Mouse (Mus musculus) gastrocnemius, postnatal 25 days (tissue): Measurements from ENCODE around the gene Arhgef40. TPM values are rescaled to one million over a fixed set of nuclear protein-coding genes. Genes with fewer than 3 reads are reported as not detected.
"Not testable (repeated sequence)": the region's sequence is repeated elsewhere in the genome, so short reads cannot be mapped to it uniquely, and the experiment has no call there.

Experiments used
- DNase-seq: peaks from one replicate; pipeline ENCODE4 v3.0.0; 2022
- total RNA-seq, 2 experiments: library from RNA; stranded (reverse); gene quantifications; 1 replicate in 1 of 2; 2 replicates in 1 of 2; pipeline ENCODE4 v1.2.3; 2021

Arhgef40 gene
- total RNA-seq, 2 experiments from 2014 or later: 17.2 to 17.6 TPM

- no peak for DNase-seq
Observed at GRCm38 (mm10) chr14:52019051-52019589, 34.6 kb downstream of the Arhgef40 start.

- DNase-seq: peak; percentile 96
Observed at GRCm38 (mm10) chr14:52019590-52020340, 35.2 kb downstream of the Arhgef40 start.

DNA sequence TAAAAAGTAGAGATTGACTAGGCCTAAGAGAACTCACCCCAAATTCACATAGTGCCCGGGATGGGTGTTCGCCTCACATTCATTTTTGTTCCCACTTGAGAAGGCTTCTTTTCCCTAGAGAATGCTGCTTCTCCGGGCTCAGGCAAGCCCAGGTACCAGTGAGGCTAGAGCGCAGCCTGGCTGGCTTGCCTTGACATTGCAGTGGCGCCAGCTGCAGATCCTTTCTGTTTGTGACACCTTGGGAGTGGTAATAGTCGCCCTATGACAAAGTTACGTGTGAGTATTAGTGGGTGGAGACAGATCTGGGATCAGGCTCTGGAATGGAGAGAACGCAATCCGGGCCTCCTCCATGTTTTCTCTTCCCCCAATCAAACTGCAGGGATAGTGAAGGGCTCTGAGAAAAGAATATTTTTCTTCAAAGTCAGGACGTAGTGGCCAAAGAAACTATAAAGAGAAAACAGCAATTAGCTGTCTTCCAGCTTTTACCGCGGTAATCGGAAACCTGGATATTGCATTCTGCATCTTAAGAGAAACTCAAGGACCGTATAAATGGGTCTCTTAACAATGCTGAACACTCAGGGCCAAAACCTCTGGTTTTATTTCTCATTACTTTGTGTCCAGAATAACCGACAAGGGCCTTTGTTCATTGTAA, 36.1 kb downstream of the Arhgef40 start, which contains the start of gene Zfp219:
Zfp219 (minus strand) TSS at position 248 of the 652 bp plus-strand sequence.
- peak; percentile 77 for DNase-seq

DNA sequence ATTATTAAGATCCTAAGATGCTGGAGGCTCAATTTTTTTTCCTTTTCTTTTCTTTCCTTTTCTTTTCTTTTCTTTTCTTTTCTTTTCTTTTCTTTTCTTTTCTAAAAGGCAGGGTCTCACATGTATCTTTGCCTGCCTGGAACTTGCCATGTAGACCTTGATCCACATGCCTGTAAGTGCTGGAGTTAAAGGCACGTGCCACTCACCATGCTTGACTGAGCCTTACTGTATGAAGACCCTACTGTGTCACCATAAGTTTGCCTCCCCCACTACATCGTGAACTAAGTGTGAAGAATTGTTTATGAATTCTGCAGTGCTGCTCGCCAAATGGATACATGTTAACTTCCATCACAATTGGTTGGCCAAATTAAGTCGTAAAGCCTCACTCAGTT, 36.6 kb downstream of the Arhgef40 start:
- DNase-seq: no peak

DNA sequence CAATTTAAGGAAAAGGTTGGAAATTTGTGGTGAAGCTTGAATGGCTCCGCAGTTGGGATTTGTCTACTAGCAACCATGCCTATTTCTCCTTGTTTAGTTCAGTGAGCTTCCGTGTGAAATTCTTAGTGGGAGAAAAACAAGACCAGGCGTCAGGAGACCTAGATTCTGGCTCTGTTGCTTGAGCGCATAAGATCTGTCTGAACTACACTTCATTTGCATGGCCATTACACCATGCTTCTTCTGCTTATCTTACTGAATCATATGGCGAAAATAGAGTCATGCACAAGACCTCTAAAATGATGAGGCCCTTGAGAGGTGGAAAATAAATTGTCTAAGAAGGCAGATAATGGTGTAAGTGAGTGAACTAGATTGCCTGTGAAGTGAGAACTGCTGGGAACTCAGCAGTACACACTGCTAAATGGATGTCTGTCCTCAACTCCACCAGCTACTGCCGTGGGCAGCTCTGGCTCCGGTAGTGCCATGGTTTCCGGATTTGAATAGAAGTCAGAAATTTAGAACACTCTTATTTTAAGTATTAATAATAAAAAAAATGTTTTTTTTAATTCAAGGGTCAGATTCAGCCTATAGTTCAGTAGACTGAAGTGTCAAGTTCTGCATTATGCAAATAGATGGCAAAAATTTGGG, 37.2 kb downstream of the Arhgef40 start:
- DNase-seq: no peak

GRCm38 (mm10) chr14:52022244-52022708, 37.8 kb downstream of the Arhgef40 start:
- no peak for DNase-seq

GRCm38 (mm10) chr14:52022709-52023459, 38.4 kb downstream of the Arhgef40 start:
- DNase-seq: peak; percentile 79

DNA sequence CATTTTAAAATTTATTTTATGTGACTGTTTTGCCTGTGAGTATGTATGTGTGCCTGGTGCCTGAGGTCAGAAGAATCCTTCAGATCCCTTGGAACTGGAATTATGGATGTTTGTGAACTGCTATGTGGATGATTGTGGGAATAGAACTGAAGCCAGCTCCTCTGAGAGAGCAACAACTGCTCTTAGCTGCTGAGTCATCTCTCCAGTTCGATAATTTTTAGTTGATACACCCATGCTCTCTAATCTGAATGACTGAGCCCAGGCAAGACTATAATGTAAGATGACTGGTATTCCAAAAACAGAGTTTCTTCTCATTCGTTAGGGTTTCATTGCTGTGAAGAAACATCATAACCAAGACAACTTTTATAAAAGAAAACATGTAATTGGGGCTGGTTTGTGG, 39.6 kb downstream of the Arhgef40 start:
- no peak for DNase-seq

GRCm38 (mm10) chr14:52026342-52026741, 41.8 kb downstream of the Arhgef40 start:
- no peak for DNase-seq

GRCm38 (mm10) chr14:52035926-52036325, 51.4 kb downstream of the Arhgef40 start:
- no peak for DNase-seq

DNA sequence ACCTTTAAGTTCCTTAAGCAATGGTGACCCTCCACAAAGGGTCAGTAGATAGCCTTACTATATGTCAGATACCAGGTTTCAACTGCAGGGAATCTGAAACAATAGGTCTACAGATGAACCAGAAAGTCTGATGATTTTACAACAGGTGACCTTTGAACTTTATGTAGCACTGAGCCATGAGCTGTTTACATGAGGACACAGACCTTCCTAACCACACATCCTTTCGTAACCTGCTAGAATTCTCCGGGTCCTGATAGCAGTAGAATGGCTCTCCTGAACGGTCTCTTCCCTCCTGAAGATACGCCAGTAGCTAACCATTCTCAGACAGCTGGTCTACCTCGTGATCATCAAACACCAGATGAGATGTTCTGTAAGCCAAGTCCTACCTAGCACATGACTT, 54.8 kb downstream of the Arhgef40 start:
- DNase-seq: no peak

DNA sequence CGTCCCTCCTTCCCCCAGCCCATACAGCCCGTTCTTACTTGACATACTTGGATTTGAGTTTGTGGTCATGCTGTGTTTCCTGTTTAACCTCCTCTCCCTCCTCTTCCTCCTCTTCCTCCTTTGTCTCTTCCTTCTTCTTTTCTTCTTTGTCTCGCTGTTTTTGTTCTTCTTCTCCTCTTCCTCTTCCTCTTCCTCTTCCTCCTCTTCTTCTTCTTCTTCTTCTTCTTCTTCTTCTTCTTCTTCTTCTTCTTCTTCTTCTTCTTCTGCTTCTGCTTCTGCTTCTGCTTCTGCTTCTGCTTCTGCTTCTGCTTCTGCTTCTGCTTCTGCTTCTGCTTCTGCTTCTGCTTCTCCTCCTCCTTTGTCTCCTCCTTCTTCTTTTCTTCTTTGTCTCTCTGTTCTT, 57.8 kb downstream of the Arhgef40 start, which contains the start of gene Olfr221:
Olfr221 (minus strand) TSS at position 101 of the 400 bp plus-strand sequence.
- DNase-seq: not testable (repeated sequence)

DNA sequence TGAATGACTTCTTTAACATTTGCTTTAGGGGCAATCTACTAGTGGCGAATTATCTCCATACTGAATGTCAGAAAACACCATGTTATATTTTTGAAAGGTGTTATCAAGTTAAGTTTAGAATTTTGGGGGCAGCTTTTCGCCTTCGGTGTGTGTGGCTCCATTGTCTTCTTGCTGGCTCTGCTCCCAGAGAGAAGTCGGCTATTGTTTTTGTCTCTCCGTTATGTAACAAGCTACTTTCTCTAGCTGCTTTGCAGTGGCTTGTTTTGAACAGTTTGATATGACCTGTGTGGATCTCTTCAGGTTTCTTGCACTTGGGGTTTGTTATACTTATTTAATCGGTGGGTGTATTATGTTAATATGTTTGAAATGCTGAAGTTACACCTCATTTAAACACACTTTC, 58.9 kb downstream of the Arhgef40 start:
- no peak for DNase-seq

DNA sequence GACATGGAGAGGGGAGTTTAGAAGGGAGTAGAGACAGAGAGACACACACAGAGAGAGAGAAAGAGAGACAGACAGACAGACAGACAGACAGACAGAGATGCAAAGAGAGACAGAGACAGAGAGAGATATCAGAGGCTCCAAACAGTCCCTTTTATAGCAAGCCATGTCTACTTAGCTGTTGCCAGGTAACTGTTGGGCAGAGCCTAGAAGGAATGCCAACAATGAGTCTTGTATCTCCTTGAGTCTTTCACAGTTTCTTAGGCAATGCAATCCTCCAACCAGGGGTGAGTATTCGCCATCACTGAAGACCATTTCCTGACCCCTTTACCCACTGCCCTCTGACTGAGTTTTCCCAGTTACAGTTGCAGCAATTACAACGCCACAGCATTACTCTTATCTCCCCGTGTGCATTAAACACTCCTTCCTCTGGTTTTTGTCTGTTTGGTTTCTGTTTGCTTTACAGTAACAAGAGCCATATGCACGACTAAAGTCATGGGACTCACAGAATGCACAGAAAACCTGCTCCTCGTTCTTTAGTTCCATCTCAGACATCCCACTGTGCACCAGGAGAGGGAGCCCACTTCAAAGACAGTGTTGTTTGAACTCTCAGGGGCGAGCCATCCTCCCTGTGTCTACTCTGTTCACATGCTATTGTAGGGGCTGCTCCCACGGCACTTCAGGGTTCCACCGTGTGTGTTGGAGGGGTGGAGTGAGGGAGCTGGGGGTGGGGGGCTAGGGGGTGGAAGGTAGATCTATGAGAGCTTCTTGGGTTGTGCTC, 60.6 kb downstream of the Arhgef40 start:
- no peak for DNase-seq

DNA sequence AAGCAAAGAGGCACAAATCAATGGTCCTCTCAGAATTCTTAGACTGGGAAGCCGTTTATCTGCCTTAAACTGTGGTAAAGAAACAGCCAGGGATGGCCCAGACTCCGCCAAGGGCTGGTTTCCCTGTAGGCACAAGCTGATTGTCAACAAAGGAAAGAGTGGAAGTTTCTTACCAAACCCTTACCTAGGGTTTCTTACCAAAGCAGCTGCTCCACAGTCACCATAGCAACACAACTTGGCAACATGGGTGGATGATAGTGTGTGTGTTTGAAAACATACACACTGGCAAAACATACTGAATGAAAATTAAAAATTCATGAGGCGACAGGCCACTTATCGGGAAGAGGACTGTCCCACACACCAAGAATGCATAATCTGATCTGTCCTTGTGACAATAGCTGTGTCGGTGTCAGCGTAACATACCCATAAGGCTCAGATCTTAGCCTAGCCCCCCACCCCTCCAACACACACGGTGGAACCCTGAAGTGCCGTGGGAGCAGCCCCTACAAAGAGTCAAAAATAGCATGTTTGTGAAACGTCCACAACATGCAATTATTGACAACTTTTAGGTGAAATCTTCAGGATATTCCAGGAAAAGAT, 61.5 kb downstream of the Arhgef40 start:
- no peak for DNase-seq

- not testable (repeated sequence) for DNase-seq
Observed at GRCm38 (mm10) chr14:52052720-52053119, 68.2 kb downstream of the Arhgef40 start.
